Mouse (Mus musculus): ENCODE measurements around the gene Zbtb38.

GRCm38 (mm10) chr9:96795399-96795928 is 42.8 kb upstream of the Zbtb38 start:
- TF ChIP-seq CTCF (IDR thresholded peaks at IDR 0.05; ENCODE audit: low read depth, low read length), result no peak
- TF ChIP-seq POLR2A (IDR thresholded peaks at IDR 0.05; ENCODE audit: extremely low read depth, insufficient read depth, low read length), result no peak

Data from liver, adult 2 months (tissue).